Mouse (Mus musculus) heart, postnatal 0 days (tissue): ENCODE results near the gene Rhoc. TPM values are rescaled to one million over a fixed set of nuclear protein-coding genes. Genes with fewer than 3 reads are reported as not detected.
A peak's percentile ranks its signal among the peaks of the same experiment; 100 is the strongest.

Experiments used
- ATAC-seq: fragments of 200-750 bp; cut with Nextera tagmentation; 2 replicates; pipeline ENCODE4 v1.8.0; 2017; ENCODE audit warnings: low read depth, moderate number of reproducible peaks, moderate library complexity; ENCODE audit not compliant: insufficient read depth
- DNase-seq: peaks from one replicate; pipeline ENCODE4 v3.0.0-alpha.2; 2016; ENCODE audit warnings: low spot score
- H3K27ac ChIP-seq: fragments of 300-500 bp; sonication (generic); 2 replicates; pipeline ENCODE4 v1.5.1; 2014; ENCODE audit warnings: low read depth, mild to moderate bottlenecking
- H3K27me3 ChIP-seq: fragments of 300-500 bp; sonication (generic); 2 replicates; pipeline ENCODE4 v1.6.1; 2014; ENCODE audit warnings: low read length, mixed read lengths; ENCODE audit not compliant: control insufficient read depth, insufficient read depth
- H3K36me3 ChIP-seq: fragments of 300-500 bp; sonication (generic); replicated peaks from 2 replicates; pipeline ENCODE4 v1.6.1; 2014; ENCODE audit warnings: low read length, mixed read lengths; ENCODE audit not compliant: control insufficient read depth, insufficient read depth
- H3K4me1 ChIP-seq: fragments of 300-500 bp; sonication (generic); 2 replicates; pipeline ENCODE4 v1.6.1; 2014; ENCODE audit warnings: antibody characterized with exemption; ENCODE audit not compliant: control insufficient read depth, insufficient read depth
- H3K4me2 ChIP-seq: fragments of 300-500 bp; sonication (generic); 2 replicates; pipeline ENCODE4 v1.6.1; 2014; ENCODE audit warnings: low read depth, mild to moderate bottlenecking, low read length, moderate library complexity
- H3K4me3 ChIP-seq: fragments of 300-500 bp; sonication (generic); 2 replicates; pipeline ENCODE4 v1.5.1; 2014; ENCODE audit warnings: low read depth, low read length
- H3K9ac ChIP-seq: fragments of 300-500 bp; sonication (generic); replicated peaks from 2 replicates; pipeline ENCODE4 v1.6.1; 2014; ENCODE audit warnings: low read depth, low read length, mixed read lengths
- H3K9me3 ChIP-seq: fragments of 300-500 bp; sonication (generic); replicated peaks from 2 replicates; pipeline ENCODE4 v1.6.1; 2016; ENCODE audit warnings: low read length; ENCODE audit not compliant: control insufficient read depth
- CTCF ChIP-seq: IDR thresholded peaks from 2 replicates; pipeline ENCODE4 v1.5.1; 2016; ENCODE audit warnings: antibody characterized with exemption, control low read depth, low read depth
- EP300 ChIP-seq: IDR thresholded peaks from 2 replicates; pipeline ENCODE4 v1.6.1; 2016; ENCODE audit warnings: antibody characterized with exemption, low read depth
- WGBS: fragments of 180-500 bp; shearing (Covaris S2); extraction: QIAGEN DNeasy Blood & Tissue Kit; methylation state at CpG from one replicate; pipeline ENCODE4 v1.1.7; 2014; 5-methylcytosine and 5-hydroxymethylcytosine counted together
- polyA plus RNA-seq: library from polyadenylated mRNA; unstranded; fragments of >200 nt; fragmentation: Nextera tagmentation; extraction: Ambion mirVana; gene quantifications from 2 replicates; pipeline ENCODE4 v1.2.1, GENCODE M21; 2015
- total RNA-seq: library from RNA; depleted of rRNA; stranded (reverse); fragments of >200 nt; gene quantifications from 2 replicates; pipeline ENCODE4 v1.2.3, GENCODE M21; 2014; ENCODE audit warnings: low replicate concordance

The Rhoc gene
- total and polyA plus RNA-seq, 2 experiments from 2014 or later = 165 to 170 TPM

GRCm38 (mm10) chr3:104817481-104817990 is 29.4 kb downstream of the Rhoc start:
- H3K4me1 ChIP-seq = peaks cover 33% of the 10 kb centered on the region
- WGBS = under 1% methylated on average over 45 of the region's 46 CpGs
- ATAC-seq (peak; percentile 58), DNase-seq (peak; percentile 42)
- TF ChIP-seq CTCF (no peak), EP300 (no peak)
- H3K4me3 ChIP-seq = peak overlapping the region; percentile 98
- no peaks in the 10 kb centered on the region for H3K9me3 ChIP-seq
- no peaks in the 10 kb centered on the region for H3K27me3 ChIP-seq
- H3K9ac ChIP-seq = peak overlapping the region; percentile 98
- H3K4me2 ChIP-seq = peak overlapping the region; percentile 72
- peak overlapping the region; percentile 98 for H3K27ac ChIP-seq
- H3K36me3 ChIP-seq = peaks cover 3% of the 10 kb centered on the region; the same call in 1 of the 2 replicates

DNA sequence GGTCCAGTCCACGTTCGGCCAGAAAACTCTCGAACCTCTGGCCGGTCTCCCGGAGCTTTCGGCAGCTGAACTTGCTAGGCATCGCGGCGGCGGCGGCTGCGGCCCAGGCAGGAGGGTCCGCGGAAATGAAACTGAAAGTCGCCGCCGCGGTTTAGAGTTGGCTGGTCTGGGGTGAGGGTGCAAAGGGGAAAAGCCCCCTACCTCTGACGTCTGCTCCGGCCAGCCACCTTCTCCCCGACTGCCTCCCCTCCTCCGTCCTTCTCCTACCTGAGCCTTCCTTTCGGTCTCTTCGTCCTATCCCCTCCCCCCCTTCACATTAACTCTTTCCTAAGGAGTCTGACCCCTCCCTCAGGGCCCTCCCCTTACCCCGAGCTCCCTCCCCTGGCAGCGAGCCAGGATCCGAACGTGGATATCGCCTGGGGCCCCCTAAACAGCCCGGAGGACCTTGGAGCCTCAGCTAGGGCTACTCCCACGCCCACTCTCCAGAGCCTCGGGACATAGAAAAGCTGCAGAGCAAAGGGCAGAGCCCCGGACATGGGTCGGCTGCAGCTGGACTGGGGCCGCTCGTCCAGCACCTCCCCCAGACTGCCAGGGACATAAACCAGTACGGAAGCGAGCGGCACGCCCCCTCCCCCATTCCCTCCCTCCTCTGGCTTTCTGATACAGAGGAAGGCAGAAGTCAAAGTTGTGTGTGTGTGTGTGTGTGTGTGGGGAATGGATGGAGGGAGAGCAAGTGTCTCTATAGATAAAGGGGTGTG is 30.0 kb downstream of the Rhoc start, which contains the start of gene Mov10:
Gene Mov10 (minus strand): TSS at position 573 of the 758 bp plus-strand sequence.
- Histone ChIP-seq H3K9ac (peak within 1 kb of the TSS; percentile 98), H3K4me1 (peaks cover 33% of the 10 kb centered on the region), H3K9me3 (no peaks in the 10 kb centered on the region), H3K4me3 (peak within 1 kb of the TSS; percentile 98), H3K27me3 (no peaks in the 10 kb centered on the region), H3K36me3 (peaks cover 3% of the 10 kb centered on the region; the same call in 1 of the 2 replicates), H3K4me2 (peak within 1 kb of the TSS; percentile 72), H3K27ac (peak within 1 kb of the TSS; percentile 98)
- ATAC-seq (peak; percentile 87), DNase-seq (peak; percentile 90)
- peak; percentile 48 for TF ChIP-seq EP300
- TF ChIP-seq CTCF = no peak
- under 1% methylated on average over 36 of the region's 40 CpGs for WGBS

DNA sequence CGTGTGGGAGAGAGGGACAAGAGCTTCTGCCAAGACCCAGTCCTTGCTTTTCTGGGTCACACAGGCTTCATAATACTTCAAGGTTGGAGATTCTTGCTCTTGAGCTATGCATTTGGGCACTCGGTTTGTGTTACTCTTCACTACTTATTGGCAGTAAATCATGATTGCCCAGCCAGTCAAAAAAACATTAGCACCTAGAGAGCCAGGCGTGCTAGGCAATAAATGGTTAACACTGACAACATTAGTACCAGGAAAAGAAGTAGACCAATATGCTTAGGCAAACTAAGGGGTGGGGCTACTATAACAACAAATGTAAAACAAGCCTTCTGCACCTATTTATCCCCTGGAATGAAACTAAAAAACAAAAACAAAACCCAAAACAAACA is 30.6 kb downstream of the Rhoc start:
- Histone ChIP-seq H3K9me3 (no peaks in the 10 kb centered on the region), H3K27me3 (no peaks in the 10 kb centered on the region), H3K4me1 (peaks cover 33% of the 10 kb centered on the region), H3K36me3 (no peaks in the 10 kb centered on the region; the same call in 1 of the 2 replicates), H3K9ac (peak overlapping the region; percentile 98), H3K4me3 (peak overlapping the region; percentile 98), H3K4me2 (peak overlapping the region; percentile 72), H3K27ac (peak overlapping the region; percentile 98)
- TF ChIP-seq CTCF (no peak), EP300 (no peak)
- peak; percentile 39 for DNase-seq
- ATAC-seq = no peak
- 0% methylated on average over 3 of the region's 3 CpGs for WGBS

DNA sequence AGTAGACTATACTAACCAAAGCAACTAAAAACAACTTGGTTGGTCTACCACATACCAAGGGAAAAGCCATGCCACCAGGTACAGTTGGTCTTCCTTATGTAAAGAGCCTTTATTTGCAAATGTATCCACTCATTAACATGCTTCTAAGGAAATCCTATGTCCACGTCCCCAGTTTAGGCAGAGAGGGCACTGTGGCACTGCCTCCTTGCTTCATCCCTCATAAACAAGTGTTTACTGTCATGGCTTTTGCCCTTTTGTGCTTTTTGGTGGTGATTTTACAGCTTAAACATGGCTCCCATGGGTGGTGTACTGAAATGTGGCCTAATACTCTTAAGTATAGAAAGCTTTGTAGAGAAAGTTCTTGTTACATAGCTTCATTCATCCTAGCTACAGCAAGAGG is 32.3 kb downstream of the Rhoc start:
- WGBS = 43% methylated on average over 1 of the region's 1 CpGs
- no peak for ATAC-seq
- peak overlapping the region; percentile 98 for H3K27ac ChIP-seq

GRCm38 (mm10) chr3:104822413-104822812 is 34.2 kb downstream of the Rhoc start:
- no peak overlapping the region for H3K4me2 ChIP-seq
- ATAC-seq (no peak), DNase-seq (no peak)
- H3K9ac ChIP-seq = no peak overlapping the region
- TF ChIP-seq CTCF = no peak
- TF ChIP-seq EP300 = no peak
- peaks cover 24% of the 10 kb centered on the region for H3K36me3 ChIP-seq
- H3K27ac ChIP-seq = no peak overlapping the region
- WGBS = 87% methylated on average over 3 of the region's 3 CpGs
- H3K27me3 ChIP-seq = no peaks in the 10 kb centered on the region
- H3K4me1 ChIP-seq = peaks cover 22% of the 10 kb centered on the region
- H3K4me3 ChIP-seq = no peak overlapping the region
- no peaks in the 10 kb centered on the region for H3K9me3 ChIP-seq

More for the DNA sequence above, 32.3 kb downstream of the Rhoc start:
- Histone ChIP-seq H3K27me3 (no peaks in the 10 kb centered on the region), H3K4me3 (no peak overlapping the region), H3K9me3 (no peaks in the 10 kb centered on the region), H3K4me2 (no peak overlapping the region), H3K4me1 (peaks cover 32% of the 10 kb centered on the region), H3K9ac (no peak overlapping the region), H3K36me3 (peaks cover 5% of the 10 kb centered on the region)
- TF ChIP-seq EP300 = no peak
- TF ChIP-seq CTCF = no peak
- peak; percentile 43 for DNase-seq
